Mouse (Mus musculus) adrenal gland, postnatal 25 days (tissue): ENCODE data around the gene Gm49486. TPM values are rescaled to one million over a fixed set of nuclear protein-coding genes. Genes with fewer than 3 reads are reported as not detected.
"Not testable (repeated sequence)": the region's sequence is repeated elsewhere in the genome, so short reads cannot be mapped to it uniquely, and the experiment has no call there.

Experiments used
- DNase-seq: peaks from one replicate; pipeline ENCODE4 v3.0.0; 2021; ENCODE audit warnings: mixed read lengths
- total RNA-seq: library from RNA; stranded (reverse); gene quantifications from 2 replicates; pipeline ENCODE4 v1.2.3, GENCODE M21; 2021

Gm49486 gene
- total RNA-seq, 1 experiment from 2014 or later, result not detected

DNA sequence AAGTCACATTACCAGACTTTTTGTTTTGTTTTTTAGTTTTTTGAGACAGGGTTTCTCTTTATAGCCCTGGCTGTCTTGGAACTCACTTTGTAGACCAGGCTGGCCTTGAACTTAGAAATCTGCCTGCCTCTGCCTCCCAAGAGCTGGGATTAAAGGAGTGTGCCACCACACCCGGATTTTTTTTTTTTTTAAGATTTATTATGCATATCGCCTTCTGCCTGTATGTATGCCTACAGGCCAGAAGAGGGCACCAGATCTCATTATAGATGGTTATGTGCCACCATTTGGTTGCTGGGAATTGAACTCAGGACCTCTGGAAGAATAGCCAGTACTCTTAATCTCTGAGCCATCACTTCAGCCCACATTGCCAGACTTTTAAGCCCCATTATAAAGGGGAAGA lies 3.4 kb upstream of the Gm49486 start:
- DNase-seq, result not testable (repeated sequence)

DNA sequence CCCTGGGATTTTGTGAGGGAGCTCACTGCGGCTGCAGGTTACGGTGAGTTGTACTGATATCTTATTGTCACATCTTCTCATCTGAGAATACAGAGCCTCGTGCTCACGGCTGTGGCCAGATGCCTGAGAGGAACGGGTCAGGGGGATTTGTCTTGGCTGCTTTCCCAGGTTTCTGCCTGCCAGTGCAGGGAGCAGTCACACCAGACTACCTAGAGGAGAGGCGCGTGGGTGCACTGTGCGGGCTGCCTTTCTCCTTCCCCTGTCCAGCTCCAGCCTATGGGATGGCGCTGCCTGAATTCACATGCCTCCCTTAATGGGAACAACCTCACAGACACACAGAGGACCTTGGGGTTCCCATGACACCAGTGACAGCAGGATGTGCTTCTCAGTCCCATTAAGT lies 6.1 kb downstream of the Gm49486 start:
- DNase-seq, result no peak

DNA sequence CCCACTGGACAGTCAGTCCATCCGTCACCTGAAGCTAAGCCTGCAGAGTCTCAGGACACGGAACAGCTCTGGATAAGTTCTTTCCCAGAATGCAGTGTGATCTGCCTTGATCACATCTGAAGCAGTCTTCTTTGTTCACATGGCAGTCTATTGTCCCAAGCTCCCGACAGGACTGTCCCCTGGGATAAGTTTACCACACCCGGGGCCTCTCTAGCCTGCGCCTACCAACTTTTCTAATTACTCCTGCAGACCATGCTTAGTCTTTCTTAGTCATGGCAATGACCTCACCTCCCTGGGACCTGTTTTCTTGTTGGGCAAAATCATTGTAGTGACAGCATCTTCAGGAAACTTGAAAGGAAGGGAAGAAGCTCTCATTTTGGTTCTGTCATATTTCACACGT lies 8.8 kb downstream of the Gm49486 start:
- no peak for DNase-seq

DNA sequence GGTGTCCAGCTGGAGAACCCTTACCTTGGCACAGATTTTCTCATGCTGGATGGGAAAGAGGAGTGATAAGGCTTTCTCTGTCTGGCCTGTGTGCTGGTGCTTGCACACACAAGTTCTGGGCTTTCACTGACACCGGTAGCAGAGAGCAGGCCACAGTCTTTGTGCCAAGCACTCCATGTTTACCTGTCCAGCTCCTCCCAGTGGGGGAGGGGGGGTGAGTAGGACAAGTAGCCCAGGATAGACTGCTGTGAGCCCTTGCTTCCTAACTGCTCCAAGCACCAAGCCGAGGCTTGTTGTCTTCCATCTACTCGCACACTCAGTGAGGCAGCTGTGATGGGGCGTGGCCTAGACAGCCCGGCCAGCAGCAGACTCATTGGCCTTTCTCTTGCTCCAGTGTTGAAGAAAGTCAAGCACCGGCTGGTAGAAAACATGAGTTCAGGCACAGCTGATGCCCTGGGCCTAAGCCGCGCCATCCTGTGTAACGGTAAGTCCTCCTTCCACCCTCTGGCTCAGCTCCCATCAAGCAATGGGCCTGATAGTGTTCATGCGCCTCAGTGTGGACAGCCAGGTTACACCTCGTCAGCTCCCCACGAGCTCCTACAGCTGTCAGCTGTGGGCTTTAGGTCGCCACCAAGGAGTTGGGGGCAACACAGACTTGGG lies 13.5 kb downstream of the Gm49486 start:
- no peak for DNase-seq

DNA sequence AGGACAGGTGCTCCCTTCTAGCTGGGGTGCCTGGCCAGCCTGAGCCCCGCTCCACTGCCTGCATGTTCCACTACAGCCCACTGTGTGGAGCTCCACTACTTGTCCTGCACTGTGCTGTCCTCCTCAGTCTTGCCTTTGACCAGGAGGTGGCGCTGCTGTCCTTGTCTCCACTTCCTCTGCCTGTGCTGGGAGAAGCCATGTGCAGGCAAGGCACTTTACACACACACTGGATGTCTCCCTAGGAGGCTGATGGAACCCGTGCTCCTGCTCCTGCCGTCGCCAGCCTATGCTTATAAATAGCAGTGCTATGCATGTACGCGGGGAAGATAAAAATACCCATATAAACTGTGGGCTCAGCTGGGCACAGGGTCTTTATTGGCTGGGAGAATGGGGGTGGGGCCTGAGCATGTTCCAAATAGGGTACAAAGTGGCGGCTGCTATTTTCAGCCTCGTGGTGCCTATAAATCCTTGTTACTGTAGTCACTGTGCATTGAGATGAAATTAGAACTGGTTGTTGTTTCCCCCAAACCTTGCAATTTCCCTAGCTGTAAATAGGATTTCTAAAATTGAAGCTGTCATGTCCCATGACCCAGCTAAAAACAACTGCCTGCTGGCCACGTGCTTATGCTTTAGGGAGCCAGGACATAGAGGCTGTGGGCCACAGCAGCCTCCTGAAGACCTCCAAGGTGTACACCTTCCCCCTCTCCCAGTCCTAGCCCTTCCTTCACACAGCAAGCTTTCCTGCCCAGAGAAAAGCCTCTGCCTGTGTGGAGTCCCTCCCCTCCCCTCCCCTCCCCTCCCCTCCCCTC lies 14.2 kb downstream of the Gm49486 start:
- peak; percentile 93 for DNase-seq

DNA sequence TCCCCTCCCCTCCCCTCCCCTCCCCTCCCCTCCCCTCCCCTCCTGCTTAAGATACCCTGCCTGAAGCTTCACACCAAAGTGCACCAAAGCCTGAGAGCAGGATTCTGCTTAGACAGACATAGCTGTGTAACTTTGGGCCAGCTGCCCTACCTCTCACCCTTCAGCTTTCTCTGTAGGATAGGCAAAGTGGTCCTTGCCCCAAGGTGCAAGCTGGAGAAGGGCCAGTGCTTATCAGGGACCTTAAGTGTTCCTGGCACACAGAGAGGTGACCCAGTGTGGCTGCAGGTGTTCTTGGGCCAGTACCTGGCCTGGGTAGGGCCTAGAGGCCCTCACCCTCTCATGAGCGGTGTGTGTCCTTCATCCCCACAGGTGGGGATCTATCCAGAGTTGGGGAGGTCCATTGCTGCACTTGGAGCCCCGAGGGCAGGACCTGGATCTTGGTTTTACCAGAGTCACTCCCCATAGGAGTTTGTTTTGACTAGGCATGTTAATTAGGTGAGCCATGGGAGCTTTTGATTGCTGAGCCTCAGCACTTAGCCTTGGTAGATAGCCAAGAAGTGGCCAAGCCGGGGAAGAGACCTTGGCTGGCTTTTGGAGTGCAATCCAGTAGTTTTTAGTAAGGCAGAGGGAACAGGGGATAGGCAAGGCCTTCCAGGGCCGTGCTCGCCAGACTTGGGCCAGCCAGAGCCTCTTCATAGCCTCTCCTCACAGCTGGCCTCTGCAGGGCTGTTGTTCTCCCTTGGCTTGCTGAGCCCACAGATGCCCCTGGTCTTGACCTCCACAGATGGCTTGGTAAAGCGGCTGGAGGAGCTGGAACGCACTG lies 15.1 kb downstream of the Gm49486 start:
- peak; percentile 38 for DNase-seq

DNA sequence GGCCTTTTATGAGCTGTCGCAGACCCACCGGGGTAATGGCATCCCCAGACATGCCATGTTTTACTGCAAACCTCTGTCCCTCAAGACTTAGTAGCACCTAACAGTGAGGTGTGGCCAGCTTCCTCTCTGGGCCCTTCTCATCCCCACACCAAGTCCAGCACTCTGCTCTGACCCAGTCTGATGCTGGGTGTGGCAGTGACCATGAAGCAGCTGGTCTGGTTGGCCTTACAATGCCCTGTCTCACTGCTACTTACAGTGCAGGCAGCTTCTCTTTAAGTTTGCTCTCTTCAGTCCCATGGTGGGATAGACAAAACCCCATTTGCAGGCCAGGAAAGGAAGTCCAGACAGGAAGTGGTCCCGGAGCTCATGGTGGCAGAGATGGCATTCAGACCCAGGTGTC lies 16.1 kb downstream of the Gm49486 start:
- DNase-seq, result no peak

DNA sequence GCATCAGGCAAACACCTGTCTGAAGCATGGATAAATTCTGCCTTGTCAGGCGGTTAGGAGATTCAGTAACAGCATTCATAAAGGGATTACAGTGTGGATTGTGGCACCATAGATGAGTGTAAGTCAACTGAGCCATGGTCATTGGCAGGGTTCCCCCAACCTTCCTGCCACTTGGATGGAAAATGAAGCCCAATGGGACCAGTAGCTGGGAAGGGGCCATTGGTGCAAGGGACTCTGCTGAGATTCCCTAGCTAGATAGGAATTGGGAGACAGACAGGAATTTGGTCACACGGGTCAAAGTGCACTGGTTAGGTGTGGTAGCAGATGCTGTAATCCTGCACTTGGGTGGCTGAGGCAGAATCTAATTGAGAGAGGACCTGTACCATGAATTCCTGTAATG lies 21.0 kb downstream of the Gm49486 start:
- DNase-seq, result no peak

DNA sequence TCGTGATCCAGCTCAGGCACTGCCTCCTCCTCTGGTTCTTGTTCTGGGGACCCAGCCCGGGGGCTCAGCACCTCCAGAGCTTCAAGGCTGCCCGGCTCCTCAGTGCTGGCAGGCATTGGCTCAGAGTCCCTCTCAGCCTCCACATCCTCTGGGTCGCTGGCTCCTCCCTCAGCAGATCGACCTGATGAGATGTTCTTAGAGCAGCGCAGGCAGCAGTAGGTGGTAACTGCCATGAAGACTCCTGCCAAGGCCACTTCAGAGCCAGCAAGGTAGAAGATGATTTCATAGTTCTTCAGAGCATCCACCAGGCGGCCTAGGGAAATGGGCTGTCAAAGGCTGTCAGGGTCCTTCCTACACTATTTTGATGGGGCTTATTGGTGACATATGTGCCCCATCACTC lies 22.0 kb downstream of the Gm49486 start:
- no peak for DNase-seq

DNA sequence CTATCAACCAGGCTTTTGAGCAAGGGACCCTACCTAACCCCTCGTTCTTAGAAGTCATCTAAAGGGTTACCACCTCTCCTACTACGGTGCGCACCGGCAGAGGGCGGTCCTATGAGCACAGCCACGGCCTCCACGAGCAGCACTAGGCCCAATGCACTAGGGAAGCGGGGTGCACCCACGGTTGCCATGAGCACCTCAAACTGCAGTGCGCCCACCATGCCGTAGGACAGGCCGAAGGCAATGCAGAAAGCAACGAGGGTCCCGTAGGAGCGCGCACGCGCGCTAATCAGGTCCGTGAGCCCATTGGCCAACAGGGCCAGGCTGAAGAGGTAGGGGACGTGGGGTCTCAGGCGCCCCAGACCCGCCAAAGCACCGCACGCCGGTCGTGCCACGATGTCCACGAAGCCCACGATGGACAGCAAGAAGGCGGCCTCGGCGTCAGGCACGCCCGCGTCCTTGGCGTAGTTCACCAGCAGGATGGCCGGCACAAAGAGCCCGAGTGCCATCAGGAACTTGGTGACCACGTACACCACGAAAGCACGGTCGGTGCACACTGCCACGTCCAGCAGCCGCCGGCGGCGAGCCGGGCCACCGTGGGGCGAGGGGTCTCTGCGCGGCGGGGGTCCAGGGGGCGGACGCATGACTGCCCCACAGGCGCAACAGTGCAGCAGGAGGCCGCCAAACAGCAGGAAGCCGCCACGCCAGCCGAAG lies 22.7 kb downstream of the Gm49486 start:
- DNase-seq, result no peak

DNA sequence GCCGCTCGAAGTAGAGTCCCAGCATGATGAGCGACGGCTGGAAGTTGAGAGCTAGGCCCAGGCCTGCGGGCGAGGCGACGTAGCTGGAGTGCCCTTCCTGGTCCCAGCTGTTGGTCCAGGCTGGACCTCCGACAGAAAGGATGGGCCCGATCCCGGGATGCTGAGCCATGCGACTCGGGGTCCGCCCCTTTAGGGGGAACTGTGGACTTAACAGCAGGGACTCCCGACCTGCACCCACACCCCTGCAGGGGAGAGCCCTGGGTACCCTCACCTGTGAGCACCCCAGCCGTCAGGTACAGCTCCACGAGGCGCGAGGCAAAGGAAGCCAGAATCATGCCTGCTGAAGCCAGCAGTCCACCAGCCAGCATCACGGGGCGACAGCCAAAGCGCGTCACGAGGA lies 23.4 kb downstream of the Gm49486 start:
- DNase-seq, result no peak

DNA sequence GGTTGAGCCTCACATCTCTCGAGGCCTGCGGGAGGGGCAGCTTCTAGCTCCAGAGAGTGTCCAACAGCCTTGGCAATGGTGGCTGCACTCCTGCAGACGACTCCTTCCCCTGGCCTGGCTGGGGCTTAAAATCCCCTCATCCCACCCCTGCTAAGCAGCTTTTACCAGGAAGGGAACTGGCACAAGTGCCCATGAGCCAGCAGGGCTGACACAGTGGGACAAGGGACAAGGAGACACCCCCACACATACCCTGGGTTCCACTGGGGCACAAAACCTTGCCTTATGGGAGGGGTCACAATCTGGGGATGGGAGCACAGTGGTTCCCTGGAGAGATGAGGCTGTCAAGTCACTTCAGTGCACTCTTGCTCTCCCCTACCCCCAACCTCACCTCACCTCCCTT lies 25.5 kb downstream of the Gm49486 start, which contains the start of gene Slc16a8:
Gene Slc16a8 (minus strand): TSS at position 101 of the 400 bp plus-strand sequence.
- DNase-seq, result no peak

DNA sequence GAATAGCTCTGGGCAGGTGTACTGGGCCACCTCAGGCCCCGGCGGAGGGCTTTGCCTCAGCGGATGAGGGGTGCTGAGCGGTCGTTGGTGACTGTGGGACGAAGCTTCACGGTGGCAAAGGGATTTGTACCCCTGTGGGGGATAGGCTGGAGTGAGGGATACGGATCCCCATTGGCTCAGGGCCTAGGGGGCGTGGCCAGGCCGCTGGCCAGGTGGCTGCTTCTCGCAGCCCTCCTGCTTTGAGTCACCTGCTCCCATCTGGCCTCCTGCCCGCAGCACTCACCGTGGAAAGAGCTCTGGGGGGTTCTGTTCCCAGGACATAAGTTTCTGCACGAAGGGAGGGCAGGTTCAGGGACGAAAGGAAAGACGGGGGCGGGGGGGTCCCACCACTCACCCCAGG lies 29.3 kb downstream of the Gm49486 start:
- DNase-seq, result no peak

DNA sequence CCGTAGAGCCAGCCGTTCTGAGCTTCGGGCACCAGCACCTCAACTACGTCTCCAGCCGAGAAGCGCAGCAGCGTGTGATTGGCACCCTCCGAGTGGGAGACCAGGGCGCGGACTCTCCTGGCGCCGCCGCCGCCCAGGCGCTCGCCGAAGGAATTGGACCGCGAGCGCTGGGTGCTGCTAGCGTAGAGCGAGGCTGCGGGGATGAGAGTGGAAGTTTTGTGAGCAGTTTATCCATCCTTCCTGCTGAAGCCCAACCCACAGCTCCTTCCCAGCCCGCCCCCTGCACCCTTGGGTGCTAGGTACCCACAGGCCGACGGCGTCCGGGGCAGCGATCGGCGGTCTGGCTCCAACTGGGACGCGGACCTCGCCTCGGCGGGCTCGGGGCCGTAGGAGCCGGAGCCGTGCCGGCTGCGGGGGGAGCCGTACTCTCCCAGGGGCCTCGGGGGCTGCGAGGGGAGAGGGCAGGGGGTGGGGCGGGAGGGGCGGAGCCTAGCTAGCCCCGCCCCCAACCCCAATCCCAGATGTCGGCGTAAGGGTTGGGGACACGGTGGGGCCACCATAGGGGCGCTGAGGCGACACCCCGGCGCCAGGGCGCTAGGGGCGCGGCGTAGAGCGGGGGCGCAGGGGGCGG lies 32.0 kb downstream of the Gm49486 start:
- DNase-seq, result peak; percentile 30

DNA sequence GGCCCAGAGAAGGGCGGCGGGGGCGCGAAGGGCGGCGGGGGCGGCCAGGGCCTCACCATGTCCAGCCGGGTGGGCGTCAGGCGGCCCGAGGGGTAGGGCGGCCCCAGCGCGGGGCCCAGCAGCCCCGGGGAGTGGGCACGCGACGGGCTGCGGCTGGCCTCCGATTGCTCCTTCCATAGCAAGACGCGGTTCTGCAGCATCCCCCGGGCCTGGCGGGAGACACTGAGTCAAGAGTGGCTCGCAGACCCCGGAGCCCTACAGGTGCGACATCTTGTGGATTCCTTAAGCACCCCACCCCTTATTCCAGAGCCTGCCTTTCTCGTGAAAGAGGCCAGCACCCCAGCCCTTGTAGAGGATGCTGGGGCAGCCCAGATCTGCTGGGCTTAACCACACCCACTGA lies 32.6 kb downstream of the Gm49486 start:
- DNase-seq, result no peak

DNA sequence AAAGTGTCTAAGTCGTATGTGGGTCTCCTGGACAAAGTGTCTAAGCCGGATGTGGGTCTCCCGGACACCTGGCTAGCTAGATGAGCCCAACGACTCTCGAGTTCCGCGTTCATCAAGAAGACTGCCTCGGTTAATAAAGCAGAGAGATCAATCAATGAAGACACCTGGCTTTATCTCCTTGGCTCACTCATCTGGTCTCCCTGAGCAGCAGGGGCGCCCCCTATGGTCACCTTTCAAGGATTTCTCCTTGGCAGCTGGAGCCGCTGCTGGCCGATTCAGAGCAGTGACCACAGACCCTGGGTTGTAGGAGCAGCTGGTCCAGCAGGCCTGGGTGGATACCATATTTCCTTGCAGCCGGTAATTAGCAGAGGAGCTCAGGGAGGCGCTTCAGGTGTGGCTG lies 33.2 kb downstream of the Gm49486 start:
- peak; percentile 36 for DNase-seq

DNA sequence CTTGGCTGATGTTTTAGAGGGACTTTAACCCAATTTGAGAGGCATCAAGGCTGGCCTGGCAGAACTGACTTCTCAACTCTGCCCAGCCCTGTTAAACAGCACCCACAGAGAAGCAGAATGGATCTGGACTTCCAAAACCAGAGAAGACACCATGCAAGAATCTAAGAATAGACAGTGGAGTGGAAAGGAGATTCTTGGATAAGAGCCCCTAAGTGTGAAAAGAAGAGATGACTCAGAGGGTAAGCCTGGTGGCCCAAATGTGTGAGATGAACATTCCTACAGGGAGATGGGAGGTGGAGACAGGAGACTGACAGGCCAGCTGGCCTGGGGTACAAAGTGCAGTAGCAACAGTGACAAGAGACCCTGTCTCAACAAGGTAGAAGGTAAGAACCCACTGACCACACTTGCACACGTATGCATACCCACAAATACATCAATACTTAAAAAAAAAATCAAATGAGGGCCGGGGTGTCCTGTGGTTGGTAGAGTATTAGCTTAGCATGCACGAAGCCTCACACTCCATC lies 33.7 kb downstream of the Gm49486 start:
- DNase-seq, result no peak

DNA sequence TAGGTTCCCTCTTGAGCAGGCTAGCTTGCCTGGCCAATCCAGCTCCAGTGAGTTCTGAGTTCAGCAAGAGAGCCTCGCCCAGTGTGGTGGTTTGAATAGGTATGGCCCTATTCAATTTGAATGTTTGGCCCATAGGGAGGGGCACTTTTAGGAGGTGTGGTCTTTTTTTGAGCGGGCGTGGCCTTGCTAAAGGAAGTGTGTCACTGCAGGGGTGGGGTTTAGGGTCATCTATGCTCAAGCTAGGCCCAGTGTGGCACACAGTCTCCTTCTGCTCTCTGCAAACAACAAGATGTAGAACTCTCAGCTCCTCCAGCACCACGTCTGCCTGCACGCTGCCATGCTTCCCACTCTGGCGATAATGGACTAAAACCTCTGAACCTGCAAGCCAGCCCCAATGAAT lies 34.5 kb downstream of the Gm49486 start:
- no peak for DNase-seq

DNA sequence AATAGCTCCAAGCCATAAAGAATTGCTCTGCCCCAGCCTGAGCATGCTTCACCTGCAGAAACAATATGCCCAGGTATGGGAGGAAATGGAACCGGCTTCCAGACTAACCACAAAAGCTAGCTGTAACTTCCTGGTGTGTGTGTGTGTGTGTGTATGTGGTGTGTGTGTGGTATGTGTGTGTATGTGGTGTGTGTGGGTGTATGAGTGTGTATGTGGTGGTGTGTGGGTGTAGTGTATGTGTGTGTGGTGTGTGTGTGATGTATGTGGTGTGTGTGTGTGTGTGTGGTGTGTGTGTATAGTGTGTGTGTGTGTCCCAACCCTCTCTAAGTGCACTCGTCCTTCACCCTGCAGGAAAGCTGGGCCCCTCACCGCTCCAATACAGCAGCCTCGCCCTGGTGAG lies 36.2 kb downstream of the Gm49486 start:
- DNase-seq, result no peak

DNA sequence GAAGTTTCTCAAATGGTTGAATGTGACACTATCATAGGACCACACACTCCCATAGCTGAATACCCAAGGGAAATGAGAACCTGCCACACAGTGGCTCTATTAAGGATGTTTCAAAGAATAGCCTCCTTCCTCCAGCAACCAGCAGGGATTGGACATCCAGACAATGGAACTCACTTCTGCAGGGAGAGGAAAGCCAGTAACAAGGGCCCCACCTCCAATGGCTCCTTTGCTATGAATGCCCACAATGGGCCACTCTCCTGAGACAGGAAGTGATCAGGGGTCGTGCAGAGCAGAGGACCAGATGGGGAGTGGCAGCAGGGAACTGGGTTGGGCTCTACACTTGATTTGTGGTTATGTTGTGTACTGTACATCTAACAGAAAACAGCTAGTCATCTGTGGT lies 39.3 kb downstream of the Gm49486 start:
- DNase-seq, result no peak

DNA sequence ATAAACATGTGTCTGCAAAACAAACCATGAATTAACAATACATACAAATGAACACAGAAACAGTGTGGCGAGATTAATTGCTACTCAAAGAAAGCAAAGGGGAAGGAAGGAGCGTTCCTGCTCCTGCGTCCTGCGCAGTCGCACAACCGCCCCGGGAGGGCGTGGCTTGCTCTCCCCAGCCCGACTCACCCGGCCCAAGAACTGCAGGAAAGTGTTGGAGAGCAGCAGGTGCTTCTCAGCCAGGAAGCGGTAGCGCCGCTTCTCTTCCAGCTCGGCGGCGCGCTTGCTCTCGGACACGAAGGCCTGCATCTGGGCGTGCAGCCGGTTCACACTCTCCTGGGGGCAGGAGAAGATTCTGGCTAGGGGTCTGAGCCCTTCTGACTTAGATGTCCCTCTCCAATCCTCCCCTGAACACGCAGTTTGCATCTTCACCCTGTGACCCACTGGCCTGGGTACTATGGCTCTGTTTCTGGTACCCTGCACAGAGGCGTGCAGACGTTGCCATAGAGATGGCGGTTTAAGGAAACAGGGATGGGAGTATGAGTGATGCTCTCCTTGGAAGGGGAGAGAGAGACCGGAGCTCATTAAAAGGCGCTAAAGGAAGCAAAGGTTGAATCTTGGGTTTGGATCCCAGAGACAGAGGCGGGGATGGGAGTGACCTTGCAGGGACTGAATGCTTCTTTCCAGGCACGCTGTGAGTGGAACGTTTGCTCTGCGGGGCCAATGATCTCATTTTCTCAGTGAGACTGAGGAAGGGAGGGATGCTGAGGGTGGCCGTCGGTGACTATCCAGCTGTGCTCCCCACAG lies 41.3 kb downstream of the Gm49486 start:
- peak; percentile 76 for DNase-seq
